Mouse (Mus musculus): ENCODE measurements around the gene Pde4b. TPM values are rescaled to one million over a fixed set of nuclear protein-coding genes. Genes with fewer than 3 reads are reported as not detected.
A peak's percentile ranks its signal among the peaks of the same experiment; 100 is the strongest.

The Pde4b gene
- polyA plus RNA-seq (2017; shearing (Covaris generic)), result 10 to 100 TPM; 57.3 to 59.4 TPM

DNA sequence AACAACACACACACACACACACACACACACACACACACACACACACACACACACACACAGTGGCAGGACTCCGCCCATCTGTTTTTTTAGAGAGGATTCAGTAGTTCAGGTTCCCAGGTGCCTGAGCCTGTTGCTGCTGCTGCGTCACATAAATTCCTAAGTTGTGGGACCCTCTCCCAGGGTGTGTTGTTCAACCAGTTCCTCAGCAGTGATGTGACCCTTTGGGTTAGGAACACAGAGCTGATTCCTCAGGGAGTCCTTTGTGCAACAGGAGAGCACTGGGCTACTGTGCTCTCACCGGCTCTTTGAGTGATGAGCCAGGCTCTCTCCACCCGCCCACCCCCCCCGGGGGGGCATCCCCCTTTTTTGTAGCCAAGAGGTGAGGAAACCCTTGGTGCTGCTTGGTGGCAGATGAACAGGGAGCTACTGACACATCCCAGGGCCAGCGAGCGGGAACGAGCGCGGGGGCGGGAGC, at the start of gene Pde4b:
Gene Pde4b (plus strand): TSS at position 453 of the 475 bp plus-strand sequence.
- no peak for ATAC-seq

DNA sequence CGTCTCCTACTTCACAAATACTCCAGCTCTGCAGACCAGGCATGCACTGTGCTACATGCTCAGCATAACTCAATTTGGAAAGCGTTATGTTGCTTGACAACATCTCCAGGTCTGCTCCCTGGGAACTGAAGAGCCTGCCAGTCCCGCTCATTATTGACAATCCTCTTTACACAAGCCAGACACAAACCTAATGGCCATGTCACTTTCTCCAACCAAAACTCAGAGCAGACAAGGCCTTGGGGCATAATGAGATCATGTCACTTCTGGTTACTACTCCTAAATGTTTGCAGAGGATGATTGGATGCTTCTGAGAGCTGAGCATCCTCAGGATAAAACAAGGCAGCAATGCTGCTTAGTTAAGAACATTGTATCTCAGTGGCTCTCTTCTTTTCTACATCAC, 47.2 kb upstream of the Pde4b start:
- no peak for ATAC-seq

DNA sequence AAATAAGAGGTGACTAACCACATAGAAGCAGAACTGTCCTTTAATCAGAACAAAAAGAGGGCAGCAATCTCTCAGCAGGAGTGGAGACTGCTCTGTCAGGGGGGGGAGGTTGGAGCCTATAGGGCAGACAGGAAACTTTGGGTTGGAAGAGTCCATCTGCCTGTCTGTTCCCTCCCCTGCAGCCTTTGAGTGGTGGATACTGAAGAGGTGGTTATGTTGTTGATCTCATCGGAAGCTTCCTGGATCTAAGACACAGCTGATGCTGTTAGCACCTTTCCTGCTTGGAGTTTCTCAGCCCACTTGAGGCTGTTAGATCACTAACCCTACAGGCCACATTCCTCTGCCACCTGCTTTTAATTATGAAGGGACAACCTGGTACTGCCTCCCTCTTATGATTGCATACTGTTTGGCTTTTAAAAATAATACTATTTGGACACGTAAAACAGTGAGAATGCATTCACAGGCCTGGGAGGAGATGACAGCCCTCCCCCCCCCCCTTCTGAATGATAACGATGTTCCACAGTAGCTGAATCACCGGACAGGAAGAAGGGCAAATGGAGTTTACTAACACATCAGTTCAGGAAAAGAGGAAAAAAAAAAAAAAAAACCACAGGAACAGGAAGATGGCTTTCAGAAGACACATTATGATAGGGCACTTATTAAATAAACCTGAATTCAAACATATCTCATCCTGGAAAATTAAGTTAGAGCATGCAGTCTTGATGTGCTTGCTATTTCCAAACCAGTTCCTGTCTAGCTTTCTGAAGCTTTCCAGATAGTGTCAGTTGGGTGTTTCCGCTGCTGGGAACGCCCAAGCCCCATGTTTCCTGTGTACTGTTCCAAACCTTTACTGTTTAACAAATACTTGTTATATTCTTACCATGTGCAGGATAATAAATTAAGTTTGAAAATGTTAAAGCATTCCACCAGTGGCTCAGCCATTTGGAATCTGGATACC, 41.9 kb upstream of the Pde4b start:
- no peak for ATAC-seq

DNA sequence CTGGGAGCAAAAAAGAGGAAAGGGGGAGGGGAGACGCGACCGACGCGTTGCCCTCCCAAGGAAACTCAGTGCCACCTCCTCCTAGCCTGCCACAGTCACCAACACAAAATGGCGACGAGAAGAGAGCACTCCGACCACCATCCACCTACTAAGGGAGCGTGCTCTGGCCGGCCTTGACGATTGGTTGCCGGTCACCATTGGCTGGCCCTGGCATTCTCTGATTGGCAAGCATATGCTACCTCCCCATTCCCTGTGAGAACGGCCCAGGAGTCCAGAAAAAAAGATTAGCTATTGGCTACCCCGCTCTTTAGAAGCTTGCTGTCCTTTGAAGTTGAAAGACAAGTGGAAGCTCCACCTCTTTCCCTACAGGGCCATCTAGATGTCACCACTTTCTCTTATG, 38.0 kb upstream of the Pde4b start:
- ATAC-seq, result peak; percentile 69

DNA sequence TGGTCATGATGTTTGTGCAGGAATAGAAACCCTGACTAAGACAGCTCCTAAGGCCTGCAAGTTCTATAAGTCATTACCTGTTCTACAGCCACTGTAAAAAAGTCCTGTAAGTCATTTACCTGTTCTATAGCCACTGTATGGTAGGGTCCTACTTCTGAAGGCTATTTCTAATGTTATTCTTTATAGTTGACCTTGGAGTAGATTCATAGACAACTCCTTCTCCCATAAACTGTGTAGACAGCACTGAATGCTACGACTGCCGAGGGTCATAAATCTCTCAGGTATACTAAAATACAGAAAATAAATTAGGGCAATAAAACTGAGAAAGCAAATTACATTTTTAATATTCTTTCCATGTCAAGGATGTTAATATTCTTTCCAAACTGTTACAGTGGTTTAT, 26.0 kb upstream of the Pde4b start:
- ATAC-seq, result no peak

DNA sequence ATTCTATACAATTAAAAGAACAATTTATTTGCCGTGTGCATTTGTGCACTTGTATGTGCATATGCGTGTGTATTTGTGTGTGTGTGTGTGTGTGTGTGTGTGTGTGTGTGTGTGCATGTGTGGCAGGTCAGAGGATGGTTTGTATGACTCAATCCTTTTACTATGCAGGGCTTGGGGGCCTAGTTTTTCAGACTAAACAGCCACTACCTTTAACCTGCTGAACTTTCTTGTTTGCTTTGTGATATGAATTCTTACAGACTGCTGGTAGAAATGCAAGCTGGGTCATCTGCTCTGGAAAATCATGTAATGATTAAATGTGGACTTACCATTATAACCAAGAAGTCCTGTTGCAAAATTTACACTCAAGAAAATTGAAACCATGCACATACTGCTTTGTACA, 18.0 kb upstream of the Pde4b start:
- ATAC-seq, result no peak

DNA sequence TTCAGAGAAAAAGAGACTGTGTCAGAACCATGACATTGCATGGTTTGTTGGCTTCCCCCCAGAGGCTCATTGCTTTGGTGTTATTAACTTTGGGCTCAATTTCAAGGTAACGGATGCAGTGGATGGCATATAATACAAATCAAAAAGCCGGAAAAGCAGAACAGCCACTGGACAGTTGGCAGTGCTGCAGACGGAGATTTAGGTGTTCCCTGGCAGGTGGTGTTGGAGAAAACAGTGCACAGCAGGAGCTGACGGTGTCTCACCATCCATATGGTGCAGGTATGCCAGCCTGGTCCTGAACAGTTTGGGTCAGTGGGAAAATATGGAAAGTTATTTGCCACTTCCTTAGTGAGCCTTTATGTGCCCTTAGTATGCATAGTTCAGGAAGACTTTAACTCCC, 1.0 kb upstream of the Pde4b start:
- no peak for ATAC-seq

DNA sequence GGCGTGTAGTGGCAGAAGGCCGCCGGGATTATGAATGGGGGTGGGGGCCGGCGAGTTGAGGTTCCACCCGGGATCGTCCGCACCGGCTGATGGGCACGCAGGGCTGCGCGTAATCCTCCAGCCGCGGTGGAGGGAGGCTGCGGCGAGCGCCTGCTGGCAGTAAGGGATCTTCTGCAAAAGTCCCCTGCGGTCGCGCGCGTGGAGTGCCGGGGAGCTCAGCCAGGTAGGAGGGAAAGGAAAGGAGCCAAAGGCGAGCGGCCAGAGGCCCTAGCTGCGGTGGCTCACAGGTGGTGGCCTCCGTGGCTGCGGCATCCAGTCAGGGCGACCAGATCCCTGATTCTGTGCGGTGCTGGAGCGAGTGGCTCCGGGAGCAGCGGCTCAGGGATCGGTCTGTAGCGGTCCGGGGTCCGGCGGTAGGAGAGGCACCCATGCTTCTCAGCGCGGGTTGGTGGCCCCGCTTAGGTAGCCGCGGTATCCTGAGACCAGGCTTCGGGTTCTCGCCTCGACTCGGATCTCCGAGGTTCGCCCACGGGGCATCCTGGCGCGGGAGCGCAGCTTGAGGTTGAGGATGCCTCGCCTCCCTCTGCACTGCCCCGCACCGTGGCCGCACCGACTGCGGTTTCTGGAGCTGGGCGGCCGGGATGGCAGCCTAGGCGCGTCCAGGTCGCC, 357 bp downstream of the Pde4b start:
- no peak for ATAC-seq

DNA sequence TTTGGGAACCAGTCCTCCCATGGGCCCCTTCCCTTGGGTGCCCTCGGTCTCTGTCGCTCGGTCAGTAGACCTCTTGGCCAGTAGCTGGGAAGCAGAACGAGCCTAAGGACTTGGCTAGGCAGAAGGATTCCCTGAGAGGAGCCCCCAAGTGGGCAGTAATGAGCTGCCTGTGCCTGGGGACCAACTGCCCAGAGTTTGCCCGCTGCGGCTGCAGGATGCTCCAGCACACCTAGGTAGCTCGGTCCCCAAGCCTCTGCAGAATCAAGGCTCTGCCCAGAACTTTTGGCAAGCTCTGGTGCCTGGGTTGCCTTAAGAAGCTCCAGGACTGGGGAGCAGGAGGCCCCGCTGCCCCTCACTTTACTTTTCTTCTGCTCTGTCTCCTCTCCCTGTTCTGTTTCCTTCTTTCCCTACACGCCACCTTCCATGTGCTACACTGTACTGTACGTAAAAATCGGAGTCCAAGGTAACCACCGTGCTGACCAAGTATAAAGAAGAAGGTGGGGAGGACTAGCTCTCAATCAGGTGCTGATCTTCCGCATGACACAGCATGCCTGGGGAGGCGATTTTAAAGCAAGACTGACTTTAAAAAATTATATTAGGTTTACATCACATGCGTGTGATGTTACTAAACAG, 1.0 kb downstream of the Pde4b start:
- ATAC-seq, result no peak

DNA sequence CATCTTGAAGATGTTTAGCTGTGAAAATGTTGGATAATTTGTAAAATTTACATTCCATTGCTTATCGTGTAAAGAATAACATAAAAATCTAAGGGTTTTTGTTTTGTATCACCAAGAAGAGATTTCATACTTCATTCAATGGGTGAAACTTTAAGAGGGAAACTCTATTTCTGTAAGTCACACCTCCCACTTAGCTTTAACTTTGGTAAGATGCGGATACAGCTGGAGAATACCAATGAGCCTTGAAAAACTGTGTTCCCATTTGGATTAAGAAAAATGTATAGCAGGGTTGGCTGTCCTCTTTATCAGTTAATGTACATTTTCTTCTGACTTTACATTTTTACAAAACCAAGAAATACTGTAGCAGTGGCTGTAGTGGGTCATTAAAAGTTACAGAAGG, 8.5 kb downstream of the Pde4b start:
- no peak for ATAC-seq

DNA sequence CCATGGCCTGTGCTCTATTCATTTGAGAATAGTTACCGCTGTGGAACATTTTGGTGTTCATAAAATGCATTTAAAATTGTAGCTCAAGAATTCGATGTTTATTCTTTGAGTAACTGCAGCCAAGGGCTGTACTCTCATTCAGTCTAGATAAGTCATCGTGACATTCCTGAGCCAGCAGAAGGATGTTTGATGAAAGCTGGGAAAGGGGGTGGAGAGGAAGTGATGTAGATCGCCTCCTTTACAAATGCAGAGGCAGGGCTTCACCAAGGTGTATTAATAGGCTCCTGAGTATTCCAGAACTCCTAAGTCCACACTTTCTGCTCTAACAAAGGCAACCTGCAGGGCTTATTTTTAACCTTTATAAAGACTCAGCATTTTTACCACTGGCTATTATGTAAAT, 14.9 kb downstream of the Pde4b start:
- no peak for ATAC-seq

DNA sequence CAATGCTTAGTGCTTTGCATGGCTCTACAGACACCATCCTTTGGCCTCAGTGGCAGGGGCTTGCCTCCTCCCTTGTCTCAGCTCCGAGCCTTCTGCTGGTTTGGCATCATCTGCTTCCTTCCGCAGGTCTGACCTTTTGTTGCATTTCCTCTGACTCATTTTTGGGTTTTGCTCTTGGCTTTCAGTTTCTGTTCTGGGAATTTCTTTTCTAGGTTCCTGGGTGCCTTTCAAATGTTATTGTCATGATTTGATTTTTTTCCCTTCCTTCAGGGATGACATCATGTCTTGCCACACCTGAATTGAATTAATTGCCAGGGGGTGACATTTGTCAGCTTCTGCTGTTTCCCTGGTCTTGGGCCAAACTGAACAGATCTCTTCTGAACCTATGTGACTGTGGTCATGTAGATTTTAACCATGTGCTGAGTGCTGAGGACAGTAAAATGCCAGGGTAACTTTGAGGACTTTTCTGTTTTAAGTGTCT, 17.2 kb downstream of the Pde4b start:
- peak; percentile 32 for ATAC-seq

DNA sequence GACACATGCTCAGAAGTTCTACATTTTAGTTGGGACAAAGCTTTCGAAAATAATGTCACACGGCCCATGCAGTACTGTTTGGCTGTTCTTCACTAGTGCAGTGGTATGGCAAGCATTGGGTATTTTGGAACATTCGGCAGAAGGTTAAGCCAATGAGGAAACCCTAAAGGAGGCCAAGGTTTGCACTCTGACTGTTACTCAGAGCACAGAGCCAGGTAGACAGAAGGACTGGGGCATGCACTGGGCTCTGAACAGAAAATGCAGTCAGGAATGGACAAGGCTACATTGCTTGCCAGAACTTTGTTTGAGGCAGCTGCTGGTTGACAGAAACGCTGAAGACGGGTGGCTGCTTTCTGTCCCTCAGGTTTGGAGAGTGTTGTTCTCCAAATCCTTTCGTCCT, 19.4 kb downstream of the Pde4b start:
- no peak for ATAC-seq

DNA sequence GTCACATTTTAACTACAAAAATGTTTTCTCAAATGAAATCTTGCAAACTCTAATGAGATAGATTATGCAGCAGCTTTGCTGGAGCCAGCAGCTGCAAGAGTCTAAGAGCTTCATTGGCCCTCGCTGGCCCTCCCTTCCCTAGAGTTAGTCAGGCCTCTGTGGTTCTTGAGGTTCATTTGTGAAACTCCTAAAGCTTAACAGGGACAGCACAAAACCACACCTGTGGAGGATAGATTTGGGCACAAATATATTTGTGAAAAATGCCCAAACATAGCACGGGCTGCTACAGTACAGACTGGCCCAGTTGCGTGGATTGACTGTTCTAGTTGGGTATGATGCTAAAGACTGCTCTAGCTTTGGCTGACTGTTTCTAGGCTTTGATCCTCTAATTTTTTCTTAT, 32.1 kb downstream of the Pde4b start:
- ATAC-seq, result no peak

DNA sequence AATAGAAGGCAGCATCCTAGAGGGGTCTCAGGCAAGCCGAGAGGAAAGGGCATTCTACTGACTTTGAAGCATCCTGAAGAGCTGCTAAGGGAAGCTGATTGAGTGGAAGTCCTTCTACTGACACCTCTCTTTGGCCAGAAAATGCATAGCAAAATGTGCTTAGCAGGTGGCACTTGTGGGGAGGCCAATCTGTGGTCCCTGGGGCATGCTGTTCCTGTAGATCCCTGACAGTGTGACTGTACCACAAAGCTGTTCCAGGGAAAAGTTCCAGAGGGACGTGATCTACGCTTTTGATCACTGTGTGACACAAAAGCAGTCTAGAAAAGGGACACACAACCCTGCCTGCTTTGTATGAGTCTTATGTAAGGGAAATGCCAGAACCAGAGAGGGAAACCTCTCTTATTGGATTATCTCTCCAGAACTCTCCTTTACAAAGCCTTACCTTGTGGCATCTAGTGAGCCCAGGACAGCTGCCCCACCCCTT, 49.1 kb downstream of the Pde4b start:
- no peak for ATAC-seq

DNA sequence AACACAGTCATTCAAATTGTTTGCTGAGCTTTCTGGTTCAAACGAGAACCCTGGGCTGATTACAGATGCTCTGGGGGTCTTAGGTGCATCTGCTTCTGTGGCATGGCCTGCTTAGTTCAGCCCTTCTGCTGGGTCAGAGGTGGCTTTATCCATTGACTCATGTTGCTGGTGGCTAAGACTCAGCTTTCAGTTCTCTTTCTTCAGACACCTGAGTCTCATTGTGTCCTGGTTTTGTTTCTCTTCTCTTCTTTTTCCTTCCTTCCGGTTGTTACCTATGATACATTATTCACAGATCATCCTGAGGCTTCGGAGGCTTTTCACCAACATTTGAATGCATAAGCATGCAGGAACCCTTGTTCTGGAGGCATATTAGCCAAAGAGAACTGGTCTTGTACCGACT, 51.0 kb downstream of the Pde4b start:
- ATAC-seq, result no peak

DNA sequence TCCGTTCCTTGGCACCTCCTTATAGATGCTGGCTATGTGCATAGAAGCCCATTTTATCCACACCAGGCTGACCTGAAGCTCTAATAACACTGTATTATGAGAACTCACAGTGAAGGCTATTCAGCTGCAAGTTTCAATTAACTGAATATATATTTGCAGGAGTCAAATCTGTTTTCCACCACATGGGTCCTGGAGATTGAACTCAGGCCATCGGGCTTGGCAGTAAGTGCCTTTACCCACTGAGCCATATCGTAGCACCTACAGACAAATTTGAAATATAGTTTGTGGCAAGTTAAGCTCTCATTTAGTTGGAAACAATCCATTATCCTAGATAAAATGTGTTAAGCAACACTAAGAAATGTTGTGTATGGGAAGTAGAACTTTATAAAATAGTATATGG, 53.9 kb downstream of the Pde4b start:
- ATAC-seq, result no peak

DNA sequence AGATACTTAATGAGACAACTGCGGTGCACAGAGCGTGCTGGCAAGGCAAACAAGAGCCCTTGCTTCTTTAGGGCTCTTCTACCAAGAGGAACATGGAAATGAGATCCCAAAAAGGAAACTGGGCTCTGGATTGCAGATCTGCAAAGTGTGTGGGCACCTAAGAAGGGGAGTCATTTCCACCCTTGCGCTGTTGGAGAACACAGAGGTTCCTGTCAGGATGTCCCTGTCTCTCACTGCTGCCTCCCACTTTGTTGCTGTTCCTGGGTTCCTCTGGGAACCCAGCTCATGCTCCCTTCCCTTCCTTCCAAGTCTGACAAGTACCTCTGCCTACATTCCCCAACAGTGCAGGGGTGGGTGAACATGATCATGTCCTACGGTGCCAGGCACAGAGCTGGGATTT, 61.4 kb downstream of the Pde4b start:
- ATAC-seq, result no peak

DNA sequence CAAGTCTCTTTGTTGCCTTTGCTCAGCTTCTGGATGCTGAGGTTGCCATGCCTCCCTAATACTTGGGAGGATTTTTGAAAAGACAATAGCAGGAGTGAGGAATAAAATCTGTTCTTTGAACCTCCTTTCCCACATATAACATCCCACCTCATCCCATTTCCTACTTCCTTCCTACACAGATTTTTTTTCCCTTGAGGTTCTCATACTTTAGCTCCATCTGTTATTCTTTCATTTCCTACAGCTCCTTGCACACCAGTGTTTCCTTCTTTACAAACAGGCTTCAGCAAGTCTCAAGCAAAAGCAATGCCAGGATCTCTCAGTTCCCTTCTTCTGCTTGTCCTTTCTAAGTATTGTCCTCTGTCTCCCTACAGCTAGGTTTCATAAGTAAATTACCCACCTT, 71.8 kb downstream of the Pde4b start:
- ATAC-seq, result no peak

DNA sequence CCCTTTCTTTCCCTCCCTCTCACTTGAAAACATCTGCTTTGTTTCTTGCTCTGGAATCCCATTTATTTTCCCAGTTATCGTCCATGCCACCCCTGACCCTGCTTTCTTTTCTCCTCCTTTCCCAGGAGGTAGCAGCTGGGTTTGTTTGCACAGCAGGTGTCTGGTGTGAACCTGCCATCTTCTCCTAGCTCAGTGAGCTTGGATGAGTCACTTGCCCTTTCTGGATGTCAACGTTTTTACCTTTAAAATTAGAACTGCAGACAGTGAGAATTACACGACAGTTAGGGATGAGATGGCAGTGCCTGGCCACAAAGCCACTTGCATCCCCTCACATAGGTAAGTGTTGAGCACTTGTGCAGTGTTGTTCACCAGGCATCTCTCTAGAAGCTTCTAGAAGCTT, 84.3 kb downstream of the Pde4b start:
- ATAC-seq, result no peak

DNA sequence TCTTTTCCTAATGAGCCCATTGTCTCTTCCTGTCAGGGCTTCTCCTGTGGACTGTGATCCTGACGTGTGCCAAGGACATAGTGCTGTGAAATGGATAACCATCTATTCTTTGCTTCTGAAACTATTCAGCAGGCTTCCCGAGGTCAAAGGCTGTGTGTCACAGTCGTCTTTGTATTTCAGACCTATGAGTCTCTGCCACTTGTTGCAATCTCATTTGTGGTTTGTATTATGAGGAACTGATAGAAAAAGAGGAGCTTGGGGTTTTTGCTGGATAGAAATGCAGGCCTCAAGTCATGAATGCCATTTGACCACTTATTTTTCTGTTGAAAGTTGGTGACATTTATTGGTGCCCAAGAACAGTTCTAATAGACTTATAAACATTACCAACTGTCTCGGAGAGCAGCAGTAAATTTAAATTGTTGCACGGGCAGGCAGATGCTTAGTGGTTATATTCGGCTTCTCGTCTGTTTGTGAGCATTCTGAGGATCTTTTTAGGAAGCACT, 85.4 kb downstream of the Pde4b start:
- no peak for ATAC-seq

DNA sequence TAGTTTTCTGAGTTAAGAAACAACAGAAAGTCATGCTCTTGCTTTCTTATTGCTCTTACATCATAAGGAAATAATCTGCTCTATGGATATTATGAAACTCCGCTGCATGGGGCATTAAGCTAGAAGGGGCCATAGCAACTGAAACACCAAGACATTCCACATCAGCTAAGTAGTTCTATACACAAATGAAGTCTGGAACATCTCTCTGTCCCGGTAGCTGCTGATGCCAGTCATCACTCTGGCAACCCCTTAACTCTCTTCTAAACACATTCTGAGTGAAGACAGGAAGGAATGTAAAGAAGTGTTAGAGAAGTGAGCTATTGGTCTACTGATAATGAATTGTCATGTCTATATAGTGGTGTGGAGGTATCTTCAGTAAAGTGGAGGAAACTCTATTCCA, 88.6 kb downstream of the Pde4b start:
- ATAC-seq, result no peak

DNA sequence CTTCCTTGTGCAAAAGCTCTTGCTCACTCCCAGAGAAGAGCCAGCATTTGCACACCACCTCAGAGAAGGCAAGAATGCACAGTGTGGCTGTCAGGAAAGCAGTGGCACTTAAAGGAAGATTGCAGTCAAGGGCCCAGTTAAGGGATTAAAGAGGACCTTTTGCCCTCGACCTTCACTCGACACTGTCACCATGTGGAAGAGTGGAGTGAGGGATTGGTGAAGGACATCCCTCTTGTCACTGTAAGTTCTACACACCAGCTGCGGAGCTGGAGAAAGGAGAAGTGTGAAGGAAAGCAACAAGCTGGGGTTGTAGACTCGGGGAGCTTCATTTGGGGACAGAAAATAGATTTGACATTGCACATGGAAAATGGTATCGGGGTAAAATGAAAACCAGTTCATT, 89.9 kb downstream of the Pde4b start:
- ATAC-seq, result no peak

Measured in activated CD4-positive, CD25-positive, alpha-beta regulatory T cell, adult 4 months (primary cell).